Mouse (Mus musculus) cerebellum, adult 2 months (tissue): ENCODE data around the gene Flnb.

ENCODE experiments used
- CTCF ChIP-seq: fragments of 200-500 bp; IDR thresholded peaks from 2 replicates; pipeline ENCODE4 v1.5.1; 2011; ENCODE audit warnings: low read depth, mild to moderate bottlenecking, control low read depth, low read length, moderate library complexity, borderline replicate concordance; ENCODE audit not compliant: insufficient read depth
- POLR2A ChIP-seq: fragments of 200-500 bp; IDR thresholded peaks from 2 replicates; pipeline ENCODE4 v1.6.1; 2011; ENCODE audit warnings: low read length, control low read depth, borderline replicate concordance; ENCODE audit not compliant: insufficient read depth

DNA sequence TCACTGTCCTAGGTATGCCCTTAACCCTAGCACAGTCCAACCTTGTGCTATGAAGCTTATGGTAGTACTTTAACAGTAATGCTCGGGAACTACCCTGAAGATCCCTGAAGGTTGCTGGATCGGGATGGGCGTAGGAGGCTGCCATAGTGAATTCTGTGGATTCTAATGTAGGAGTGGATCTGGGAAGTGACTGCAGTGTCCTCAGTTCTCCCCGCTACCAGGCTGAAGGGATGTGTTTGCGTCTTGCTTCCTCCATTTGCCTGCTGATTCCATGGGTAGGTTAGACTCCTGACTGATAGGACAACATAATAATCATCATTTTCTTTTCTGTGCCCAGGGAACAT is 14.7 kb downstream of the Flnb start:
- TF ChIP-seq POLR2A (no peak), CTCF (no peak)
